In genomic region chr10:3534445-3534844, GRCm38 (mm10) we compare ENCODE assay signal across 8 mouse cellular contexts. TPM values are rescaled to one million over a fixed set of nuclear protein-coding genes. Genes with fewer than 3 reads are reported as not detected.
DNase-seq lines count a peak whose midpoint lies in the region; ATAC-seq and TF ChIP-seq lines count a peak whose summit lies in the region.

No protein-coding gene starts in this region.

- intact Hi-C loops in left cerebral cortex, postnatal 14 days (cut with DNase I) = loop anchor here (1.0 to 5.0 kb wide), 2 partner anchors 410 to 798 kb away; no protein-coding TSS in a partner anchor
- intact Hi-C loops in left cerebral cortex, postnatal 10 days (cut with DNase I) = loop anchor here (10.0 kb wide), 1 partner anchor 810 kb away; no protein-coding TSS in a partner anchor

- H3K4me3 ChIP-seq in embryonic facial prominence, embryonic 13.5 days = peak overlapping the region; percentile 23; the same call in 1 of the 2 replicates
- H3K4me3 ChIP-seq in hindbrain, postnatal 0 days (ENCODE audit: low read length) = no peak overlapping the region
- no peak overlapping the region for H3K4me3 ChIP-seq in limb, embryonic 14.5 days (replicated peaks; ENCODE audit: low read length)
- H3K4me3 ChIP-seq in neural tube, embryonic 11.5 days (ENCODE audit: low read depth, low read length) = no peak overlapping the region

- peaks cover 14% of the 10 kb centered on the region for H3K27me3 ChIP-seq in embryonic facial prominence, embryonic 13.5 days
- no peaks in the 10 kb centered on the region; the same call in 1 of the 2 replicates for H3K27me3 ChIP-seq in hindbrain, postnatal 0 days (ENCODE audit: insufficient read depth, low read length)
- no peaks in the 10 kb centered on the region for H3K27me3 ChIP-seq in limb, embryonic 14.5 days (ENCODE audit: control insufficient read depth, insufficient read depth, low read length)
- H3K27me3 ChIP-seq in neural tube, embryonic 11.5 days (ENCODE audit: control insufficient read depth, insufficient read depth, low read length) = no peaks in the 10 kb centered on the region

- peak overlapping the region; percentile 52 for H3K4me2 ChIP-seq in embryonic facial prominence, embryonic 13.5 days
- peak overlapping the region; percentile 51 for H3K4me2 ChIP-seq in hindbrain, postnatal 0 days (ENCODE audit: low read depth, low read length)
- peak overlapping the region; percentile 40; the same call in 1 of the 2 replicates for H3K4me2 ChIP-seq in limb, embryonic 14.5 days (replicated peaks; ENCODE audit: low read depth, low read length, severe bottlenecking)
- peak overlapping the region; percentile 23 for H3K4me2 ChIP-seq in neural tube, embryonic 11.5 days (ENCODE audit: low read depth)

- peak; percentile 43 to 65 for DNase-seq in left cerebral cortex, postnatal 14 days (ENCODE audit: low spot score in 2 of 2)
- no peak for DNase-seq in left cerebral cortex, postnatal 10 days (ENCODE audit: extremely low spot score in 1 of 2, low spot score in 2 of 2)
- DNase-seq in R1 (ENCODE audit: low read depth, low spot score) = peak; percentile 28
- DNase-seq in hindbrain, postnatal 0 days (ENCODE audit: low spot score) = peak; percentile 73
- DNase-seq in limb, embryonic 14.5 days (ENCODE audit: low spot score) = peak; percentile 50
- DNase-seq in neural tube, embryonic 11.5 days (ENCODE audit: low spot score) = peak; percentile 45
- DNase-seq in gastrocnemius, postnatal 25 days = no peak

- 0 out of 2 replicates have a peak overlapping the region, but pooled peaks have one; percentile 46 for H3K9ac ChIP-seq in embryonic facial prominence, embryonic 13.5 days
- H3K9ac ChIP-seq in hindbrain, postnatal 0 days (replicated peaks; ENCODE audit: low read length) = no peak overlapping the region
- no peak overlapping the region for H3K9ac ChIP-seq in limb, embryonic 14.5 days (ENCODE audit: low read depth, low read length, severe bottlenecking)
- H3K9ac ChIP-seq in neural tube, embryonic 11.5 days (ENCODE audit: low read length) = no peak overlapping the region

- TF ChIP-seq CTCF in hindbrain, postnatal 0 days (IDR thresholded peaks at IDR 0.05; ENCODE audit: low read depth) = peak; percentile 84

- H3K27ac ChIP-seq in embryonic facial prominence, embryonic 13.5 days = no peak overlapping the region
- H3K27ac ChIP-seq in hindbrain, postnatal 0 days = no peak overlapping the region
- H3K27ac ChIP-seq in limb, embryonic 14.5 days (replicated peaks; ENCODE audit: low read depth, low read length) = no peak overlapping the region
- H3K27ac ChIP-seq in neural tube, embryonic 11.5 days (ENCODE audit: low read depth, low read length) = no peak overlapping the region

- no peaks in the 10 kb centered on the region for H3K9me3 ChIP-seq in embryonic facial prominence, embryonic 13.5 days
- H3K9me3 ChIP-seq in hindbrain, postnatal 0 days (ENCODE audit: low read length) = no peaks in the 10 kb centered on the region
- H3K9me3 ChIP-seq in limb, embryonic 14.5 days (ENCODE audit: control insufficient read depth, low read length) = no peaks in the 10 kb centered on the region
- no peaks in the 10 kb centered on the region for H3K9me3 ChIP-seq in neural tube, embryonic 11.5 days (ENCODE audit: control insufficient read depth, low read length)

- 3% methylated on average over 7 of the region's 7 CpGs for WGBS in embryonic facial prominence, embryonic 13.5 days
- WGBS in hindbrain, postnatal 0 days = 3% methylated on average over 7 of the region's 7 CpGs
- WGBS in limb, embryonic 14.5 days = 3% methylated on average over 7 of the region's 7 CpGs
- 10% methylated on average over 7 of the region's 7 CpGs for WGBS in neural tube, embryonic 11.5 days

- peaks cover 10% of the 10 kb centered on the region; the same call in 1 of the 2 replicates for H3K4me1 ChIP-seq in embryonic facial prominence, embryonic 13.5 days
- no peaks in the 10 kb centered on the region for H3K4me1 ChIP-seq in hindbrain, postnatal 0 days (ENCODE audit: insufficient read depth, low read length)
- peaks cover 12% of the 10 kb centered on the region for H3K4me1 ChIP-seq in limb, embryonic 14.5 days (ENCODE audit: control insufficient read depth, insufficient read depth, low read length)
- H3K4me1 ChIP-seq in neural tube, embryonic 11.5 days (ENCODE audit: control insufficient read depth, insufficient read depth, low read length) = no peaks in the 10 kb centered on the region

- no peaks in the 10 kb centered on the region for H3K36me3 ChIP-seq in embryonic facial prominence, embryonic 13.5 days
- H3K36me3 ChIP-seq in hindbrain, postnatal 0 days (ENCODE audit: insufficient read depth, low read length) = no peaks in the 10 kb centered on the region
- H3K36me3 ChIP-seq in limb, embryonic 14.5 days (ENCODE audit: control insufficient read depth, insufficient read depth, low read length) = no peaks in the 10 kb centered on the region
- no peaks in the 10 kb centered on the region for H3K36me3 ChIP-seq in neural tube, embryonic 11.5 days (ENCODE audit: control insufficient read depth, insufficient read depth, low read length)

- no peak for TF ChIP-seq POLR2A in limb, embryonic 14.5 days (IDR thresholded peaks at IDR 0.05; ENCODE audit: borderline replicate concordance, extremely low read depth, insufficient read depth, insufficient read length)

- no peak for ATAC-seq in embryonic facial prominence, embryonic 13.5 days (ENCODE audit: insufficient number of reproducible peaks, insufficient read depth, low FRiP score, low TSS enrichment, low read depth)
- ATAC-seq in hindbrain, postnatal 0 days = no peak
- no peak for ATAC-seq in limb, embryonic 14.5 days (ENCODE audit: low FRiP score, low read depth)
- no peak for ATAC-seq in neural tube, embryonic 11.5 days (ENCODE audit: insufficient read depth, low FRiP score, low TSS enrichment)

RNA-seq across cellular contexts. Expression of gene Iyd, which starts 5.6 kb away (rescaled TPM):
- 1 to 10 TPM; 1.1 to 1.2 TPM for total RNA-seq in left cerebral cortex, postnatal 14 days (2021)
- 1 to 10 TPM; 1.2 to 2.6 TPM for total RNA-seq in left cerebral cortex, postnatal 10 days (2021)
- 0.46 and 0.87 TPM in 2 replicates for polyA plus RNA-seq in embryonic facial prominence, embryonic 13.5 days (2015; fragmentation: Nextera tagmentation; extraction: Ambion mirVana)
- total RNA-seq in hindbrain, postnatal 0 days (2014; rRNA removed) = 0.32 and 0.47 TPM in 2 replicates
- 0.76 and 0.81 TPM in 2 replicates for polyA plus RNA-seq in hindbrain, postnatal 0 days (2015; fragmentation: Nextera tagmentation; extraction: Ambion mirVana)
- polyA plus RNA-seq in limb, embryonic 14.5 days (2012; rRNA removed) = 0.20 TPM in 2 replicates
- polyA plus RNA-seq in limb, embryonic 14.5 days (2014; fragmentation: Nextera tagmentation; extraction: Ambion mirVana) = 0.88 and 1.6 TPM in 2 replicates
- 0.24 TPM in 1 of 2 replicates, not detected in the other for polyA plus RNA-seq in neural tube, embryonic 11.5 days (2014; fragmentation: Nextera tagmentation; extraction: Ambion mirVana)
- not detected for total RNA-seq in gastrocnemius, postnatal 25 days (2021)

Comparison
In these comparisons a context has a peak if more than half of its experiments do, and no peak if none do; other contexts are left out.
1. DNase-seq: peak in left cerebral cortex, postnatal 14 days (2 of 2), R1 (single experiment), hindbrain, postnatal 0 days (single experiment), limb, embryonic 14.5 days (single experiment) and neural tube, embryonic 11.5 days (single experiment); none in left cerebral cortex, postnatal 10 days (0 of 2) and gastrocnemius, postnatal 25 days (single experiment).
2. Peak in every context shown above with its lines, with median percentiles within 50 percentile points of each other: H3K4me2 ChIP-seq.